Comparison of ENCODE assay signal across 26 mouse cellular contexts in genomic region chr1:152916936-152917335, GRCm38 (mm10). TPM values are rescaled to one million over a fixed set of nuclear protein-coding genes. Genes with fewer than 3 reads are reported as not detected.
DNase-seq lines count a peak whose midpoint lies in the region; ATAC-seq and TF ChIP-seq lines count a peak whose summit lies in the region.
"Had no signal": no experiment of that assay in that cellular context is flagged by ENCODE, and none has a peak within 500 bp of the region (broad histone marks: within the 10 kb centered on the region; RNA-seq: fewer than 3 reads in every experiment).

No protein-coding gene starts in this region.

- H3K9ac ChIP-seq in ES-E14 (ENCODE audit: insufficient read depth, low read depth, low read length, poor library complexity, severe bottlenecking) = peak overlapping the region; percentile 27; the same call in 1 of the 2 replicates
- no peak overlapping the region for H3K9ac ChIP-seq in intestine, postnatal 0 days (ENCODE audit: low read depth, low read length)
- H3K9ac ChIP-seq: forebrain, embryonic 13.5 days; heart, embryonic 12.5 days; heart, embryonic 15.5 days; hindbrain, embryonic 14.5 days had no signal

- ATAC-seq in intestine, postnatal 0 days = 0 out of 2 replicates have a peak, but pooled peaks have one; percentile 43
- ATAC-seq: activated CD4-positive, CD25-positive, alpha-beta regulatory T cell, adult 4 months; forebrain, embryonic 13.5 days; forebrain, embryonic 16.5 days; Patski had no signal

- peaks cover 7% of the 10 kb centered on the region; the same call in 1 of the 2 replicates for H3K4me1 ChIP-seq in heart, embryonic 10.5 days
- H3K4me1 ChIP-seq in ES-E14 (ENCODE audit: control insufficient read depth in 2 of 2, insufficient read depth in 2 of 2, low read length in 2 of 2, poor library complexity in 1 of 2) = peaks cover 14 to 19% of the 10 kb centered on the region in 2 experiments
- peaks cover 2% of the 10 kb centered on the region; the same call in 1 of the 2 replicates for H3K4me1 ChIP-seq in intestine, postnatal 0 days (replicated peaks; ENCODE audit: control insufficient read depth, insufficient read depth, low read length)
- H3K4me1 ChIP-seq: forebrain, embryonic 10.5 days had no signal

- H3K27ac ChIP-seq in heart, embryonic 10.5 days = no peak overlapping the region
- H3K27ac ChIP-seq in ES-E14 (ENCODE audit: insufficient read depth, low read depth, low read length, poor library complexity, severe bottlenecking) = peak overlapping the region; percentile 87; the same call in 1 of the 2 replicates
- H3K27ac ChIP-seq in intestine, postnatal 0 days (ENCODE audit: low read depth, low read length) = no peak overlapping the region
- H3K27ac ChIP-seq: forebrain, embryonic 10.5 days; forebrain, embryonic 13.5 days; heart, embryonic 15.5 days; hindbrain, embryonic 14.5 days had no signal

- WGBS in heart, embryonic 10.5 days = 56% methylated on average over 5 of the region's 5 CpGs
- WGBS in intestine, postnatal 0 days = 68% methylated on average over 5 of the region's 5 CpGs

- H3K4me2 ChIP-seq in intestine, postnatal 0 days (replicated peaks; ENCODE audit: low read depth) = no peak overlapping the region
- H3K4me2 ChIP-seq: forebrain, embryonic 13.5 days; heart, embryonic 12.5 days; heart, embryonic 15.5 days; hindbrain, embryonic 14.5 days had no signal

- no peaks in the 10 kb centered on the region for H3K36me3 ChIP-seq in heart, embryonic 10.5 days
- H3K36me3 ChIP-seq in ES-E14 (ENCODE audit: control insufficient read depth, insufficient read depth, low read length, poor library complexity, severe bottlenecking) = no peaks in the 10 kb centered on the region
- no peaks in the 10 kb centered on the region for H3K36me3 ChIP-seq in intestine, postnatal 0 days (ENCODE audit: control insufficient read depth, insufficient read depth)
- H3K36me3 ChIP-seq: forebrain, embryonic 10.5 days; heart, embryonic 12.5 days; heart, embryonic 15.5 days had no signal

- TF ChIP-seq CTCF in intestine, postnatal 0 days (IDR thresholded peaks at IDR 0.05; ENCODE audit: low read depth) = no peak

- H3K4me3 ChIP-seq in heart, embryonic 10.5 days = no peak overlapping the region
- H3K4me3 ChIP-seq in ES-E14 (ENCODE audit: insufficient read depth in 1 of 2, low read depth in 1 of 2, low read length in 2 of 2, poor library complexity in 1 of 2, severe bottlenecking in 1 of 2) = no peak overlapping the region
- H3K4me3 ChIP-seq in intestine, postnatal 0 days (ENCODE audit: low read depth, low read length) = no peak overlapping the region
- H3K4me3 ChIP-seq: forebrain, embryonic 10.5 days; forebrain, embryonic 13.5 days; heart, embryonic 12.5 days; heart, embryonic 15.5 days had no signal

- DNase-seq in heart, embryonic 10.5 days (ENCODE audit: low spot score) = peak; percentile 55
- no peak for DNase-seq in heart, postnatal 14 days
- DNase-seq in ES-E14 (ENCODE audit: low read depth, low spot score) = no peak
- DNase-seq in Muller cell, postnatal 12 days (ENCODE audit: inconsistent ontology term) = no peak
- DNase-seq in gastrocnemius, postnatal 4 days (ENCODE audit: low spot score in 2 of 2) = no peak
- no peak for DNase-seq in embryo, embryonic 10 days (ENCODE audit: low spot score)
- DNase-seq: adrenal gland, adult 8-10 months; adrenal gland, postnatal 25 days; cerebellum, adult 11-12 months; cerebellum, adult 8-10 months; cerebellum, postnatal 10 days; cerebellum, postnatal 36 days; gastrocnemius, postnatal 10 days; gastrocnemius, postnatal 36 days; heart, adult 11 months; heart, postnatal 10 days; heart, postnatal 4 days had no signal

- H3K9me3 ChIP-seq in heart, embryonic 10.5 days = no peaks in the 10 kb centered on the region
- no peaks in the 10 kb centered on the region for H3K9me3 ChIP-seq in ES-E14 (ENCODE audit: control insufficient read depth, insufficient read depth, low read depth, low read length)
- H3K9me3 ChIP-seq in intestine, postnatal 0 days (ENCODE audit: control insufficient read depth) = no peaks in the 10 kb centered on the region
- H3K9me3 ChIP-seq: forebrain, embryonic 10.5 days; forebrain, embryonic 13.5 days; heart, embryonic 12.5 days; heart, embryonic 15.5 days had no signal

- in situ Hi-C loops in ES-E14 (cut with MboI; ENCODE audit: low sequenced_read_pairs in 2 of 2, unreplicated experiment in 2 of 2) = no loop called here

- no peaks in the 10 kb centered on the region for H3K27me3 ChIP-seq in heart, embryonic 10.5 days (ENCODE audit: insufficient read depth, poor library complexity, severe bottlenecking)
- H3K27me3 ChIP-seq in intestine, postnatal 0 days (replicated peaks; ENCODE audit: control insufficient read depth, insufficient read depth, low read length) = no peaks in the 10 kb centered on the region
- H3K27me3 ChIP-seq: forebrain, embryonic 13.5 days; heart, embryonic 15.5 days; Patski had no signal

- intact Hi-C loops in heart, postnatal 14 days (cut with DNase I) = loop anchor here (10.0 kb wide), 1 partner anchor 108 kb away; no protein-coding TSS in a partner anchor

TF ChIP-seq in ES-E14, 5 proteins besides CTCF, POLR2A, EP300 and RAD21:
- TF ChIP-seq MAFK (IDR thresholded peaks at IDR 0.05; ENCODE audit: insufficient read depth, low read depth, low read length) (no peak), HCFC1 (IDR thresholded peaks at IDR 0.05; ENCODE audit: borderline replicate concordance, insufficient read depth, low read length) (no peak), CHD2 (IDR thresholded peaks at IDR 0.05; ENCODE audit: low read depth, low read length) (no peak), ZC3H11A (IDR thresholded peaks at IDR 0.05; ENCODE audit: borderline replicate concordance, low read depth, low read length) (no peak), ZNF384 (IDR thresholded peaks at IDR 0.05; ENCODE audit: low read depth, low read length) (no peak)

RNA-seq across cellular contexts. Expression of gene Smg7, which starts 14.5 kb away (rescaled TPM):
- polyA plus RNA-seq in heart, embryonic 10.5 days (2016; fragmentation: Nextera tagmentation; extraction: Ambion mirVana) = 25.9 and 30.0 TPM in 2 replicates
- 10 to 100 TPM; 39.5 to 44.4 TPM for total RNA-seq in heart, postnatal 14 days (2021)
- 86.7 and 88.4 TPM in 2 replicates for total RNA-seq in ES-E14 (2012; rRNA removed)
- 11.4 and 12.3 TPM in 2 replicates for polyA plus RNA-seq in intestine, postnatal 0 days (2015; fragmentation: Nextera tagmentation; extraction: Ambion mirVana)
- 10 to 100 TPM; 43.2 to 54.7 TPM for total RNA-seq in gastrocnemius, postnatal 4 days (2021)

RNA-seq across cellular contexts. Expression of gene Nmnat2, which starts 37.9 kb away (rescaled TPM):
- polyA plus RNA-seq in heart, embryonic 10.5 days (2016; fragmentation: Nextera tagmentation; extraction: Ambion mirVana) = 0.28 and 1.0 TPM in 2 replicates
- total RNA-seq in heart, postnatal 14 days (2021) = 1 to 10 TPM in 1 of 2 experiments, under 1 TPM in 1; 0.61 to 1.0 TPM
- 15.0 and 24.8 TPM in 2 replicates for total RNA-seq in ES-E14 (2012; rRNA removed)
- polyA plus RNA-seq in intestine, postnatal 0 days (2015; fragmentation: Nextera tagmentation; extraction: Ambion mirVana) = 0.78 and 1.1 TPM in 2 replicates
- total RNA-seq in gastrocnemius, postnatal 4 days (2021) = 1 to 10 TPM; 2.0 to 3.4 TPM
